Mouse (Mus musculus) embryonic facial prominence, embryonic 14.5 days (tissue): ENCODE measurements around the gene Pdlim1. TPM values are rescaled to one million over a fixed set of nuclear protein-coding genes. Genes with fewer than 3 reads are reported as not detected.

ENCODE experiments used
- ATAC-seq: fragments of 200-750 bp; cut with Nextera tagmentation; 2 replicates; pipeline ENCODE4 v1.8.0; 2017; ENCODE audit warnings: low read depth, moderate number of reproducible peaks, moderate TSS enrichment
- DNase-seq: peaks from one replicate; pipeline ENCODE4 v3.0.0-alpha.2; 2015; ENCODE audit warnings: low spot score
- H3K27ac ChIP-seq: fragments of 300-500 bp; sonication (generic); replicated peaks from 2 replicates; pipeline ENCODE4 v1.5.1; 2014; ENCODE audit warnings: low read depth, mild to moderate bottlenecking, low read length, moderate library complexity
- H3K27me3 ChIP-seq: fragments of 300-500 bp; sonication (generic); replicated peaks from 2 replicates; pipeline ENCODE4 v1.6.1; 2014; ENCODE audit warnings: low read length; ENCODE audit not compliant: control insufficient read depth, insufficient read depth
- H3K36me3 ChIP-seq: fragments of 300-500 bp; sonication (generic); 2 replicates; pipeline ENCODE4 v1.6.1; 2014; ENCODE audit warnings: low read length, mixed read lengths; ENCODE audit not compliant: control insufficient read depth, insufficient read depth
- H3K4me1 ChIP-seq: fragments of 300-500 bp; sonication (generic); 2 replicates; pipeline ENCODE4 v1.6.1; 2014; ENCODE audit warnings: antibody characterized with exemption, low read length; ENCODE audit not compliant: control insufficient read depth, insufficient read depth
- H3K4me2 ChIP-seq: fragments of 300-500 bp; sonication (generic); 2 replicates; pipeline ENCODE4 v1.6.1; 2014; ENCODE audit warnings: low read depth, mild to moderate bottlenecking, low read length, moderate library complexity, mixed read lengths
- H3K4me3 ChIP-seq: fragments of 300-500 bp; sonication (generic); 2 replicates; pipeline ENCODE4 v1.5.1; 2014; ENCODE audit warnings: low read depth, mild to moderate bottlenecking, low read length
- H3K9ac ChIP-seq: fragments of 300-500 bp; sonication (generic); 2 replicates; pipeline ENCODE4 v1.6.1; 2014; ENCODE audit warnings: low read depth, mild to moderate bottlenecking, low read length, moderate library complexity, mixed read lengths
- H3K9me3 ChIP-seq: fragments of 300-500 bp; sonication (generic); 2 replicates; pipeline ENCODE4 v1.6.1; 2016; ENCODE audit warnings: low read length; ENCODE audit not compliant: control insufficient read depth
- WGBS: fragments of 180-500 bp; shearing (Covaris S2); extraction: QIAGEN DNeasy Blood & Tissue Kit; methylation state at CpG from one replicate; pipeline ENCODE4 v1.1.7; 2014; 5-methylcytosine and 5-hydroxymethylcytosine counted together
- polyA plus RNA-seq: library from polyadenylated mRNA; unstranded; fragments of >200 nt; fragmentation: Nextera tagmentation; extraction: Ambion mirVana; gene quantifications from 2 replicates; pipeline ENCODE4 v1.2.1, GENCODE M21; 2014

Pdlim1 gene
- 143 and 150 TPM in 2 replicates for polyA plus RNA-seq

DNA sequence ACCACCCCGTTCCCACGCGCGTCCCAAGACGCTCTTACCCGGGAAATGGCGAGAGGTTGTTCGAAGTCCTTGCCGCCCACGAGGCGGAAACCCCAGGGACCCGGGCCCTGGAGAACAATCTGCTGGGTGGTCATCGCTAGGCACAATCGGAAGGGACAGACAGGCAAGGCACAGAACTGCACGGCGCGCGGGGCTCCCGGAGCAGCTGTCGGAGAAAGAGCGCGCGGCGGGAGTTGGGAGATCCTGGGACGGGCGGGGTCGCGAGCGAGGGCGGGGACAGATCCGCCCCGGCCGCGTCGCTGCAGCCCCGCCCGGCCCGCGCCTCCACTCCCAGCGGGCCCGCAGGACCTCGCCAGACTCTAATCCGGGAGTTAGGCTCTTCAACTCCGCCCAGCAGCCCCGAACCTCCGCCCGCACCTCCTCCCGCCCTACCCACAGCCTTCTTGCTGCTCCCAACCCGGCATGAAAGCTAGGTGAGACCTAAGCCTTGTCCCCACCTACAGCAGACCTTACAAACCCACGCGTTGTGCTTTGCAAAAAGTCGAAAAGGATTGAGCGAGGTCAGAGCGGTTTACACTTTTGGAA lies at the start of gene Pdlim1:
Gene Pdlim1, minus strand, starts transcription at position 535 of the 585 bp plus-strand sequence.
- H3K27me3 ChIP-seq, result peaks cover 31% of the 10 kb centered on the region
- H3K4me3 ChIP-seq, result peak within 1 kb of the TSS; percentile 70
- ATAC-seq (peak; percentile 91), DNase-seq (peak; percentile 85)
- WGBS, result under 1% methylated on average over 25 of the region's 54 CpGs
- H3K4me2 ChIP-seq, result peak within 1 kb of the TSS; percentile 97
- no peak within 1 kb of the TSS for H3K27ac ChIP-seq
- H3K9ac ChIP-seq, result peak within 1 kb of the TSS; percentile 74
- peaks cover 5% of the 10 kb centered on the region for H3K4me1 ChIP-seq
- H3K36me3 ChIP-seq, result no peaks in the 10 kb centered on the region
- H3K9me3 ChIP-seq, result no peaks in the 10 kb centered on the region

- no peak for ATAC-seq
- 70% methylated on average over 3 of the region's 3 CpGs for WGBS
Measured at GRCm38 (mm10) chr19:40319199-40319598, 47.6 kb upstream of the Pdlim1 start.

DNA sequence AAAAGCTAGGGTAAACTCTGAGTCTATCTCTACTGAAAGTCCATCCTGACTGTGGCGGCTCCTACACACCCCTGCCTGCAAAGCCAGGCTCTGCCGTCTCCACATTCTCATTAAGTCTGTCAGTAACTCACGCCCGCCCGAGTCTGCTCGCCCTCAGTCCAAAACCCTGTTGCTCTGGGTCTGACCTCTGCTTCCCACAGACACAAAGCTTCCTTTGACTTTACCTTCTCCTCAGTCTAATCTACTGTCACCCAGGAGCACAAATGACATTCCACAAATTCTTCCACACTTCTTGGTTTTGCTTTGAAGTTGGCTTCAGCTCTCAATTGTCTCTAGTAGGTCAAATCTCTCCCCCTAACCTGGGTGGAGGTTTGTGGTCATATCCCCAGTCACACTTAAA lies 46.9 kb upstream of the Pdlim1 start:
- H3K4me2 ChIP-seq, result no peak overlapping the region
- DNase-seq (no peak), ATAC-seq (no peak)
- no peak overlapping the region for H3K9ac ChIP-seq
- no peaks in the 10 kb centered on the region for H3K27me3 ChIP-seq
- H3K27ac ChIP-seq, result no peak overlapping the region
- no peak overlapping the region for H3K4me3 ChIP-seq
- 0 out of 2 replicates have a peak, but pooled peaks cover 2% of the 10 kb centered on the region for H3K4me1 ChIP-seq
- 20% methylated on average over 6 of the region's 6 CpGs for WGBS
- H3K9me3 ChIP-seq, result no peaks in the 10 kb centered on the region
- no peaks in the 10 kb centered on the region for H3K36me3 ChIP-seq

More at GRCm38 (mm10) chr19:40319199-40319598, 47.6 kb upstream of the Pdlim1 start:
- H3K9me3 ChIP-seq, result no peaks in the 10 kb centered on the region
- no peak overlapping the region for H3K4me2 ChIP-seq
- H3K9ac ChIP-seq, result no peak overlapping the region
- no peaks in the 10 kb centered on the region for H3K36me3 ChIP-seq
- H3K4me3 ChIP-seq, result no peak overlapping the region
- 0 out of 2 replicates have a peak, but pooled peaks cover 8% of the 10 kb centered on the region for H3K4me1 ChIP-seq
- no peak overlapping the region for H3K27ac ChIP-seq
- DNase-seq, result no peak
- no peaks in the 10 kb centered on the region for H3K27me3 ChIP-seq

DNA sequence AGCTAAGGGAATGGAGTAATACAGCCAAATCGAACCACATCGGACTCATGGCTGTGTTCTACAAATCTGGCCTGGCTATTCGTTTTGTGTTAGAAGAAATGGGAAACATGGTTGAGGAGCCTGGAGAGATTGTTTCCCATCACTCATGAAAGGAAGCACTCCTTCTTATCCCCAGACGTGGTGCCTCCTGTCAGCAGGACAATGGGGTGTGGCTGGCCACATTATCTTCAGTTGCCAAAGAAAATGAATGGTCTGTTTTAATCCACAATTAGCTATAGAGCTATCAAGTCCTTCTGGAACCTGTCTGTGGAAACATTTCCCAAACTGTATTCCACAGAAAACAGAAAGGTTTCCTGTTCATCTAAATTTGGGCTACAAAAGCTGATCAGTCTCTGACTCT lies 45.4 kb upstream of the Pdlim1 start:
- H3K4me3 ChIP-seq, result no peak overlapping the region
- H3K9me3 ChIP-seq, result no peaks in the 10 kb centered on the region
- no peaks in the 10 kb centered on the region for H3K27me3 ChIP-seq
- H3K4me1 ChIP-seq, result no peaks in the 10 kb centered on the region
- DNase-seq (no peak), ATAC-seq (no peak)
- H3K4me2 ChIP-seq, result no peak overlapping the region
- H3K27ac ChIP-seq, result no peak overlapping the region
- no peak overlapping the region for H3K9ac ChIP-seq
- WGBS, result 70% methylated on average over 4 of the region's 4 CpGs
- H3K36me3 ChIP-seq, result no peaks in the 10 kb centered on the region

DNA sequence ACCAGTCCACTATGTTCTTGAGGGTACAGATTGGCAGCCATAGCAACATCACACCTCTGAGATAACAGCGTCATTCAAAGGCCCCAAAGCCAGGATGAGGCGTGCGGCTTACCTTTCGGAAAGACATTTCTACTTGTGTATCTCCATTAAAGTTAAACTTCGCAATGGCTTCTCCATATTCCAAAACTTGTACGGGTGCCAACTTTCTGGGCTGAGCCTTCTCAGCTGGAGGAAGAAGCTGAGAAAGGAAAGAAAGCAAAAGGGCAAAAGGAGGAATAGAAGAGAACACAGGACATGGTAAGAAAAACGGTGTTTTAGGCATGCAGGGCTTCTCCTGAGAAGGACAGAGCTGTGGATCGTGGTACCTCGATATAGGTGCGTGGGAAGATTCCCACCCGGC lies 42.6 kb upstream of the Pdlim1 start:
- Histone ChIP-seq H3K4me2 (no peak overlapping the region), H3K36me3 (peaks cover 6% of the 10 kb centered on the region; the same call in 1 of the 2 replicates), H3K4me3 (no peak overlapping the region), H3K9ac (no peak overlapping the region), H3K4me1 (no peaks in the 10 kb centered on the region), H3K27me3 (no peaks in the 10 kb centered on the region), H3K27ac (no peak overlapping the region), H3K9me3 (no peaks in the 10 kb centered on the region)
- ATAC-seq (no peak), DNase-seq (no peak)
- 92% methylated on average over 11 of the region's 11 CpGs for WGBS

GRCm38 (mm10) chr19:40311631-40312030 lies 40.0 kb upstream of the Pdlim1 start:
- Histone ChIP-seq H3K36me3 (peaks cover 6% of the 10 kb centered on the region; the same call in 1 of the 2 replicates), H3K4me1 (no peaks in the 10 kb centered on the region)
- WGBS, result 94% methylated on average over 8 of the region's 8 CpGs

GRCm38 (mm10) chr19:40310410-40311130 lies 38.9 kb upstream of the Pdlim1 start:
- Histone ChIP-seq H3K9ac (no peak overlapping the region), H3K4me2 (no peak overlapping the region), H3K4me1 (no peaks in the 10 kb centered on the region), H3K4me3 (no peak overlapping the region), H3K27me3 (no peaks in the 10 kb centered on the region), H3K9me3 (no peaks in the 10 kb centered on the region), H3K36me3 (peaks cover 6% of the 10 kb centered on the region; the same call in 1 of the 2 replicates), H3K27ac (no peak overlapping the region)
- no peak for ATAC-seq
- DNase-seq, result no peak
- WGBS, result 89% methylated on average over 14 of the region's 15 CpGs

More at GRCm38 (mm10) chr19:40311631-40312030, 40.0 kb upstream of the Pdlim1 start:
- Histone ChIP-seq H3K9ac (no peak overlapping the region), H3K9me3 (no peaks in the 10 kb centered on the region), H3K4me3 (no peak overlapping the region), H3K27me3 (no peaks in the 10 kb centered on the region), H3K4me2 (no peak overlapping the region), H3K27ac (no peak overlapping the region)
- ATAC-seq, result no peak
- DNase-seq, result no peak

GRCm38 (mm10) chr19:40309911-40310310 lies 38.3 kb upstream of the Pdlim1 start:
- ATAC-seq, result no peak
- H3K27me3 ChIP-seq, result no peaks in the 10 kb centered on the region
- no peak overlapping the region for H3K9ac ChIP-seq
- DNase-seq, result no peak
- no peak overlapping the region for H3K4me3 ChIP-seq
- H3K27ac ChIP-seq, result no peak overlapping the region
- H3K4me2 ChIP-seq, result no peak overlapping the region
- H3K36me3 ChIP-seq, result peaks cover 6% of the 10 kb centered on the region; the same call in 1 of the 2 replicates
- WGBS, result 92% methylated on average over 12 of the region's 12 CpGs
- no peaks in the 10 kb centered on the region for H3K4me1 ChIP-seq
- no peaks in the 10 kb centered on the region for H3K9me3 ChIP-seq
